Mouse (Mus musculus): ENCODE data around the gene Snx32.

DNA sequence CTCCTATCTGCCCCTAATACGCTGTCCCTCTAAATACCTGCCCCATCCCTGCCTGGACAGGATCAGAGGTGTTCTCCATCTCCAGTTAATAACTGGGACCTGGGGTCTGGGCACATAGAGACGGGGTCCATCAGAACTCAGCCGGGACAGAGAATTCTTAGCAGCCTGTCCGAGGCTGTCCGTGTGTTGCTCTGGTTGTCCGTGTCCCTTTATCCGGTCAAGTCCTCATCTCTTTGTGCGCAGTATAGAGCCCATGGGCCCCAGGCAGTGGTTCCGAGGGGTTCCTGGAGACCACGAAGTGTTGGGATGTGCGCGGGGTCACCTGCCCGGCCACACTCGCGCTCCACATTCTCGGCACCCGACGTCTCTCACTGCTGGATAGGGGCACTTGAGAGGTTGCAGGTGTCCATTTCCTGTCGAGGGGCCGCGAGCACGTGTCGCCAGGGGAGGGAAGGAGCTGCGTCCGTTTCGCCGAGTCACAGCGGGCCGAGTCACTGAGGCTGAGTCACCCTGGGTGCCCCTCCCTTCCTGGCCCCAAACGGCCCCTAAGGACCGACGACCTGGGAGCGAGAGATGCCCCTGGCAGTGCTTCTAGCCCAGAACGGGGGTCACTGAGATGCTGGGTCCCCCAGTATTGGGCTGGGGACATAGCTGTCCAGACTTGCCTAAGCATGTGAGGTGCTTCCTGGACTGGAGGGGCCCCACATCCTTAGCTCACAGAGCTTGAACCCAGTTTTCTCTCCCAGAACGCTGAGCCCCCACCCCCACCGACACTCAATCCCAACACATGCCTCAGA, 61.8 kb downstream of the Snx32 start:
- no peak for TF ChIP-seq CTCF (IDR thresholded peaks at IDR 0.05)
- TF ChIP-seq EP300 (IDR thresholded peaks at IDR 0.05), result no peak
